Mouse (Mus musculus) heart, adult 2 months (tissue): ENCODE measurements around the gene Arntl2. TPM values are rescaled to one million over a fixed set of nuclear protein-coding genes. Genes with fewer than 3 reads are reported as not detected.
"Not testable (repeated sequence)": the region's sequence is repeated elsewhere in the genome, so short reads cannot be mapped to it uniquely, and the experiment has no call there.

Experiments
- DNase-seq, 2 experiments: peaks; one replicate each; pipeline ENCODE4 v3.0.0; 2021
- H3K27ac ChIP-seq: fragments of 200-600 bp; 2 replicates; pipeline ENCODE4 v1.8.1; 2022
- H3K27me3 ChIP-seq: fragments of 200-500 bp; 2 replicates; pipeline ENCODE4 v1.6.1; 2012; ENCODE audit warnings: mild to moderate bottlenecking, low read length, inconsistent platforms, mixed read lengths; ENCODE audit not compliant: control insufficient read depth, insufficient read depth
- H3K36me3 ChIP-seq: fragments of 200-500 bp; 2 replicates; pipeline ENCODE4 v1.6.1; 2012; ENCODE audit warnings: low read length, inconsistent platforms; ENCODE audit not compliant: control insufficient read depth, insufficient read depth
- H3K4me1 ChIP-seq: fragments of 200-500 bp; 2 replicates; pipeline ENCODE4 v1.6.1; 2011; ENCODE audit warnings: low read length; ENCODE audit not compliant: control insufficient read depth, insufficient read depth
- H3K4me3 ChIP-seq: fragments of 200-600 bp; 2 replicates; pipeline ENCODE4 v1.8.1; 2022
- H3K79me2 ChIP-seq: fragments of 200-500 bp; replicated peaks from 2 replicates; pipeline ENCODE4 v1.6.1; 2012; ENCODE audit warnings: mild to moderate bottlenecking, inconsistent platforms, low read length, moderate library complexity, mixed read lengths; ENCODE audit not compliant: control insufficient read depth, insufficient read depth
- H3K9ac ChIP-seq: fragments of 200-500 bp; 2 replicates; pipeline ENCODE4 v1.6.1; 2012; ENCODE audit warnings: low read depth, mild to moderate bottlenecking, control low read depth, inconsistent platforms, low read length, mixed read lengths
- CTCF ChIP-seq: fragments of 200-600 bp; IDR thresholded peaks from 2 replicates; pipeline ENCODE4 v1.8.1; 2022; ENCODE audit warnings: antibody characterized with exemption, mild to moderate bottlenecking, moderate library complexity
- EP300 ChIP-seq: fragments of 200-500 bp; IDR thresholded peaks from 2 replicates; pipeline ENCODE4 v1.6.1; 2011; ENCODE audit warnings: low read depth, low read length, control low read depth; ENCODE audit not compliant: insufficient read depth
- POLR2A ChIP-seq: fragments of 200-500 bp; IDR thresholded peaks from 2 replicates; pipeline ENCODE4 v1.6.1; 2011; ENCODE audit warnings: mild to moderate bottlenecking, low read depth, low read length, control low read depth; ENCODE audit not compliant: insufficient read depth
- WGBS: fragments of 180-500 bp; shearing (Covaris S2); methylation state at CpG from one replicate; pipeline ENCODE4 v1.1.7; 2018; 5-methylcytosine and 5-hydroxymethylcytosine counted together
- intact Hi-C: fragments of 180-260 bp; cut with DNase I; formaldehyde crosslinking; loops from one replicate; pipeline ENCODE4 v1.15.1; 2025
- polyA plus RNA-seq: library from polyadenylated mRNA; depleted of rRNA; stranded (reverse); fragments of >200 nt; gene quantifications from 2 replicates; pipeline ENCODE4 v1.2.3, GENCODE M21; 2012
- total RNA-seq, 2 experiments: library from RNA; stranded (reverse); gene quantifications; 2 replicates each; pipeline ENCODE4 v1.2.3; 2021

Arntl2 gene
- total and polyA plus RNA-seq, 3 experiments: 0.86 to 2.6 (median 1.5) TPM

GRCm38 (mm10) chr6:146770005-146770745 lies 25.7 kb upstream of the Arntl2 start:
- Histone ChIP-seq H3K27ac (peak overlapping the region; percentile 75), H3K4me1 (peaks cover 8% of the 10 kb centered on the region), H3K9ac (no peak overlapping the region), H3K36me3 (peaks cover 13% of the 10 kb centered on the region), H3K4me3 (no peak overlapping the region), H3K27me3 (no peaks in the 10 kb centered on the region), H3K79me2 (no peaks in the 10 kb centered on the region)
- 33% methylated on average over 6 of the region's 6 CpGs for WGBS
- TF ChIP-seq POLR2A: peak; percentile 35; the same call in 1 of the 2 replicates
- 0 out of 2 replicates have a peak, but pooled peaks have one; percentile 38 for TF ChIP-seq EP300
- peak; percentile 43 for TF ChIP-seq CTCF
- peak; percentile 30 to 55 for DNase-seq
- intact Hi-C loops: no loop called here

GRCm38 (mm10) chr6:146770808-146771207 lies 25.0 kb upstream of the Arntl2 start:
- WGBS: 67% methylated on average over 5 of the region's 5 CpGs
- Histone ChIP-seq H3K4me3 (no peak overlapping the region), H3K27me3 (no peaks in the 10 kb centered on the region), H3K36me3 (peaks cover 13% of the 10 kb centered on the region), H3K79me2 (no peaks in the 10 kb centered on the region), H3K27ac (peak overlapping the region; percentile 75), H3K4me1 (peaks cover 8% of the 10 kb centered on the region), H3K9ac (no peak overlapping the region)
- TF ChIP-seq EP300 (no peak), CTCF (no peak), POLR2A (no peak)
- DNase-seq: no peak
- intact Hi-C loops: no loop called here

GRCm38 (mm10) chr6:146775864-146776263 lies 20.0 kb upstream of the Arntl2 start:
- H3K36me3 ChIP-seq: peaks cover 17% of the 10 kb centered on the region
- H3K27me3 ChIP-seq, DNase-seq, H3K4me1 ChIP-seq, H3K4me3 ChIP-seq, intact Hi-C loops, H3K79me2 ChIP-seq, H3K27ac ChIP-seq, H3K9ac ChIP-seq: not testable (repeated sequence)
- 69% methylated on average over 8 of the region's 8 CpGs for WGBS

GRCm38 (mm10) chr6:146776610-146777389 lies 19.1 kb upstream of the Arntl2 start:
- Histone ChIP-seq H3K4me1 (peaks cover 6% of the 10 kb centered on the region), H3K4me3 (no peak overlapping the region), H3K27ac (peak overlapping the region; percentile 4; the same call in 1 of the 2 replicates), H3K9ac (no peak overlapping the region), H3K27me3 (no peaks in the 10 kb centered on the region), H3K79me2 (no peaks in the 10 kb centered on the region), H3K36me3 (peaks cover 16% of the 10 kb centered on the region)
- 14% methylated on average over 2 of the region's 2 CpGs for WGBS
- intact Hi-C loops: no loop called here
- TF ChIP-seq POLR2A (no peak), CTCF (no peak), EP300 (peak; percentile 79)
- peak; percentile 36 to 60 for DNase-seq

- no peak for TF ChIP-seq POLR2A
- no peak for TF ChIP-seq EP300
- no peak for TF ChIP-seq CTCF
- no peak overlapping the region for H3K27ac ChIP-seq
- no peaks in the 10 kb centered on the region for H3K27me3 ChIP-seq
- H3K79me2 ChIP-seq: no peaks in the 10 kb centered on the region
- WGBS: 69% methylated on average over 3 of the region's 3 CpGs
- no peak overlapping the region for H3K9ac ChIP-seq
- DNase-seq: no peak
- intact Hi-C loops: no loop called here
- H3K36me3 ChIP-seq: peaks cover 14% of the 10 kb centered on the region
- no peak overlapping the region for H3K4me3 ChIP-seq
- peaks cover 6% of the 10 kb centered on the region for H3K4me1 ChIP-seq
Observed at GRCm38 (mm10) chr6:146778055-146778454, 17.8 kb upstream of the Arntl2 start.

- peaks cover 12% of the 10 kb centered on the region for H3K36me3 ChIP-seq
- DNase-seq: no peak
- intact Hi-C loops: no loop called here
- no peaks in the 10 kb centered on the region for H3K27me3 ChIP-seq
- no peak overlapping the region for H3K9ac ChIP-seq
- WGBS: 85% methylated on average over 3 of the region's 3 CpGs
- H3K79me2 ChIP-seq: no peaks in the 10 kb centered on the region
- no peak overlapping the region for H3K27ac ChIP-seq
- H3K4me1 ChIP-seq: peaks cover 3% of the 10 kb centered on the region
- TF ChIP-seq EP300 (no peak), POLR2A (no peak), CTCF (no peak)
- H3K4me3 ChIP-seq: no peak overlapping the region
Observed at GRCm38 (mm10) chr6:146781566-146781965, 14.3 kb upstream of the Arntl2 start.
